Mouse (Mus musculus) frontal cortex, adult 2 months (tissue): ENCODE results near the gene Gm11938. TPM values are rescaled to one million over a fixed set of nuclear protein-coding genes. Genes with fewer than 3 reads are reported as not detected.

ENCODE experiments used
- DNase-seq, 2 experiments: peaks; one replicate each; pipeline ENCODE4 v3.0.0; 2022; ENCODE audit warnings: low spot score in 1 of 2; ENCODE audit errors: extremely low spot score in 1 of 2
- polyA plus RNA-seq: library from polyadenylated mRNA; depleted of rRNA; stranded (reverse); fragments of >200 nt; gene quantifications from 2 replicates; pipeline ENCODE4 v1.2.3, GENCODE M21; 2012; rRNA removed

The Gm11938 gene
- polyA plus RNA-seq, 1 experiment = not detected

- DNase-seq = no peak
Measured at GRCm38 (mm10) chr11:99580636-99581035, 22.5 kb downstream of the Gm11938 start, which contains the start of gene Krtap1-5. Gene Krtap1-5, minus strand, starts transcription at chr11:99581016.

- DNase-seq = peak in 1 of 2 experiments; percentile 82
Measured at GRCm38 (mm10) chr11:99574106-99574505, 29.0 kb downstream of the Gm11938 start.

- DNase-seq = peak in 1 of 2 experiments; percentile 44
Measured at GRCm38 (mm10) chr11:99573164-99573563, 29.9 kb downstream of the Gm11938 start.

GRCm38 (mm10) chr11:99566530-99566929 is 36.6 kb downstream of the Gm11938 start, which contains the start of gene Krtap3-1:
Gene Krtap3-1, minus strand, starts transcription at chr11:99566630.
- no peak for DNase-seq

GRCm38 (mm10) chr11:99562580-99562979 is 40.5 kb downstream of the Gm11938 start:
- DNase-seq = no peak

GRCm38 (mm10) chr11:99559366-99559765 is 43.7 kb downstream of the Gm11938 start, which contains the start of gene Gm11939:
Gene Gm11939, minus strand, starts transcription at chr11:99559466.
- no peak for DNase-seq

- no peak for DNase-seq
Measured at GRCm38 (mm10) chr11:99557976-99558745, 44.9 kb downstream of the Gm11938 start.

- DNase-seq = no peak
Measured at GRCm38 (mm10) chr11:99556753-99557152, 46.4 kb downstream of the Gm11938 start, which contains the start of gene Krtap3-2. Gene Krtap3-2, minus strand, starts transcription at chr11:99556853.

GRCm38 (mm10) chr11:99556195-99556594 is 46.9 kb downstream of the Gm11938 start:
- DNase-seq = no peak

Other genes with a start within 250 kb of the Gm11938 start
- 0.17 TPM in 1 of 2 replicates, not detected in the other for gene Krt28, start 228.4 kb downstream of the Gm11938 start, polyA plus RNA-seq
- 9.3 and 11.7 TPM in 2 replicates for gene Krt10, start 213.9 kb downstream of the Gm11938 start, polyA plus RNA-seq
- 6.7 and 9.7 TPM in 2 replicates for gene Krt12, start 181.0 kb downstream of the Gm11938 start, polyA plus RNA-seq
- 0.08 TPM in 2 replicates for gene Krt20, start 165.2 kb downstream of the Gm11938 start, polyA plus RNA-seq
- 0.15 TPM in 1 of 2 replicates, not detected in the other for gene Krt23, start 110.2 kb downstream of the Gm11938 start, polyA plus RNA-seq
- gene Krt39, start 82.0 kb downstream of the Gm11938 start, polyA plus RNA-seq = not detected in 2 replicates
- 0.08 TPM in 1 of 2 replicates, not detected in the other for gene Krt40, start 60.1 kb downstream of the Gm11938 start, polyA plus RNA-seq
- not detected in 2 replicates for gene Krtap3-3, start 52.4 kb downstream of the Gm11938 start, polyA plus RNA-seq
- gene Krtap3-2, start 46.5 kb downstream of the Gm11938 start, polyA plus RNA-seq = not detected in 2 replicates
- not detected in 2 replicates for gene Gm11939, start 43.8 kb downstream of the Gm11938 start, polyA plus RNA-seq
- not detected in 2 replicates for gene Krtap3-1, start 36.7 kb downstream of the Gm11938 start, polyA plus RNA-seq
- not detected in 2 replicates for gene Krtap1-5, start 22.3 kb downstream of the Gm11938 start, polyA plus RNA-seq
- not detected in 2 replicates for gene Krtap1-4, start 19.7 kb downstream of the Gm11938 start, polyA plus RNA-seq
- gene Krtap1-3, start 12.0 kb downstream of the Gm11938 start, polyA plus RNA-seq = not detected in 2 replicates
- not detected in 2 replicates for gene Krtap9-3, start 5.2 kb downstream of the Gm11938 start, polyA plus RNA-seq
- gene Gm11937, start 6.9 kb upstream of the Gm11938 start, polyA plus RNA-seq = not detected in 2 replicates
- not detected in 2 replicates for gene Krtap2-4, start 11.5 kb upstream of the Gm11938 start, polyA plus RNA-seq
- not detected in 2 replicates for gene Gm11562, start 17.1 kb upstream of the Gm11938 start, polyA plus RNA-seq
- not detected in 2 replicates for gene Krtap4-1, start 24.9 kb upstream of the Gm11938 start, polyA plus RNA-seq
- gene Krtap4-2, start 31.8 kb upstream of the Gm11938 start, polyA plus RNA-seq = not detected in 2 replicates
- not detected in 2 replicates for gene Krtap4-7, start 40.8 kb upstream of the Gm11938 start, polyA plus RNA-seq
- not detected in 2 replicates for gene Gm11555, start 46.9 kb upstream of the Gm11938 start, polyA plus RNA-seq
- not detected in 2 replicates for gene Gm11563, start 55.7 kb upstream of the Gm11938 start, polyA plus RNA-seq
- not detected in 2 replicates for gene Krtap4-6, start 62.7 kb upstream of the Gm11938 start, polyA plus RNA-seq
- not detected in 2 replicates for gene Gm14190, start 87.4 kb upstream of the Gm11938 start, polyA plus RNA-seq
- gene Gm14180, start 131.0 kb upstream of the Gm11938 start, polyA plus RNA-seq = not detected in 2 replicates
- gene Gm11595, start 169.6 kb upstream of the Gm11938 start, polyA plus RNA-seq = not detected in 2 replicates
- not detected in 2 replicates for gene Krtap4-8, start 177.4 kb upstream of the Gm11938 start, polyA plus RNA-seq
- gene Krtap4-9, start 181.9 kb upstream of the Gm11938 start, polyA plus RNA-seq = not detected in 2 replicates
- gene Gm11596, start 190.2 kb upstream of the Gm11938 start, polyA plus RNA-seq = not detected in 2 replicates
- not detected in 2 replicates for gene Gm11569, start 195.6 kb upstream of the Gm11938 start, polyA plus RNA-seq
- gene Gm11554, start 201.1 kb upstream of the Gm11938 start, polyA plus RNA-seq = not detected in 2 replicates
- gene Krtap4-13, start 206.6 kb upstream of the Gm11938 start, polyA plus RNA-seq = not detected in 2 replicates
- gene Gm11564, start 212.4 kb upstream of the Gm11938 start, polyA plus RNA-seq = not detected in 2 replicates
- not detected in 2 replicates for gene 2300003K06Rik, start 234.8 kb upstream of the Gm11938 start, polyA plus RNA-seq
- not detected in 2 replicates for gene Krtap4-16, start 248.3 kb upstream of the Gm11938 start, polyA plus RNA-seq